Mouse (Mus musculus) pancreas, adult 10 weeks (tissue): ENCODE results near the gene Colq. TPM values are rescaled to one million over a fixed set of nuclear protein-coding genes. Genes with fewer than 3 reads are reported as not detected.

Experiments
- polyA plus RNA-seq: library from polyadenylated mRNA; stranded (reverse); fragments of 350-450 nt; fragmentation: Illumina TruSeq; extraction: RNeasy Lipid Tissue Mini Kit (QIAGEN cat#74804); gene quantifications from one replicate; pipeline ENCODE4 v1.2.3, GENCODE M21; 2015; ENCODE audit warnings: low read depth, low replicate concordance; ENCODE audit not compliant: insufficient read depth

Gene Colq
- 0.28 TPM for polyA plus RNA-seq

GRCm38 (mm10) chr14:31591243-31591642 lies at the start of gene Colq:
Gene Colq (minus strand): TSS chr14:31591343.

GRCm38 (mm10) chr14:31640346-31640889 lies 49.3 kb upstream of the Colq start, which contains the start of gene Gm49387:
Gene Gm49387 (minus strand): TSS chr14:31640878.

GRCm38 (mm10) chr14:31494975-31495455 lies 96.1 kb downstream of the Colq start, which contains the start of gene Mettl6:
Gene Mettl6 (minus strand): TSS chr14:31495040.

GRCm38 (mm10) chr14:31494349-31494974 lies 96.7 kb downstream of the Colq start, which contains the start of gene Eaf1:
Gene Eaf1 (plus strand): TSS chr14:31494399.

Other genes starting within 250 kb of the Colq start
- 11.0 TPM for gene Sh3bp5, start 155.3 kb downstream of the Colq start, polyA plus RNA-seq
- gene Eaf1, start 96.9 kb downstream of the Colq start, polyA plus RNA-seq = 8.0 TPM
- 5.1 TPM for gene Mettl6, start 96.3 kb downstream of the Colq start, polyA plus RNA-seq
- not detected for gene Gm49387, start 49.5 kb upstream of the Colq start, polyA plus RNA-seq
- gene Btd, start 49.7 kb upstream of the Colq start, polyA plus RNA-seq = 5.7 TPM
- 2.8 TPM for gene Hacl1, start 49.9 kb upstream of the Colq start, polyA plus RNA-seq
- gene Ankrd28, start 239.3 kb upstream of the Colq start, polyA plus RNA-seq = 7.3 TPM